28 mouse cellular contexts compared by ENCODE assay signal in genomic region chr7:36656401-36656800, GRCm38 (mm10). TPM values are rescaled to one million over a fixed set of nuclear protein-coding genes. Genes with fewer than 3 reads are reported as not detected.
"Had no signal": no experiment of that assay in that cellular context is flagged by ENCODE, and none has a peak within 500 bp of the region (broad histone marks: within the 10 kb centered on the region; RNA-seq: fewer than 3 reads in every experiment).

No protein-coding gene starts in this region.

- H3K27me3 ChIP-seq: embryonic facial prominence, embryonic 12.5 days; embryonic facial prominence, embryonic 13.5 days; embryonic facial prominence, embryonic 15.5 days; forebrain, embryonic 12.5 days; forebrain, embryonic 15.5 days had no signal

- H3K9ac ChIP-seq: embryonic facial prominence, embryonic 12.5 days; embryonic facial prominence, embryonic 13.5 days; embryonic facial prominence, embryonic 15.5 days; forebrain, embryonic 12.5 days; forebrain, embryonic 13.5 days; forebrain, embryonic 15.5 days; forebrain, postnatal 0 days had no signal

- DNase-seq: cerebellum, adult 2 months; cerebellum, adult 8-10 months; cerebellum, adult 9-10 months; cerebellum, adult 9-11 months; cerebellum, postnatal 10 days; cerebellum, postnatal 14 days; cerebellum, postnatal 25 days; cerebellum, postnatal 36 days; embryo, embryonic 11 days; forebrain, postnatal 0 days; gastrocnemius, adult 2 months; gastrocnemius, postnatal 10 days; gastrocnemius, postnatal 14 days; gastrocnemius, postnatal 25 days; gastrocnemius, postnatal 36 days; heart, adult 18-20 months; heart, adult 2 months had no signal

- H3K4me2 ChIP-seq: embryonic facial prominence, embryonic 12.5 days; embryonic facial prominence, embryonic 13.5 days; embryonic facial prominence, embryonic 15.5 days; forebrain, embryonic 12.5 days; forebrain, embryonic 13.5 days; forebrain, embryonic 15.5 days had no signal

- H3K4me1 ChIP-seq: embryonic facial prominence, embryonic 15.5 days; forebrain, embryonic 13.5 days; forebrain, embryonic 15.5 days had no signal

- H3K27ac ChIP-seq: embryonic facial prominence, embryonic 10.5 days; embryonic facial prominence, embryonic 12.5 days; embryonic facial prominence, embryonic 13.5 days; embryonic facial prominence, embryonic 15.5 days; forebrain, embryonic 10.5 days; forebrain, embryonic 12.5 days; forebrain, embryonic 13.5 days; forebrain, embryonic 15.5 days; gastrocnemius, adult 2 months; heart, adult 2 months had no signal

- H3K9me3 ChIP-seq: embryonic facial prominence, embryonic 10.5 days; embryonic facial prominence, embryonic 13.5 days; embryonic facial prominence, embryonic 15.5 days; forebrain, embryonic 12.5 days; forebrain, embryonic 15.5 days had no signal

- ATAC-seq: forebrain, embryonic 13.5 days; forebrain, embryonic 14.5 days; forebrain, embryonic 15.5 days; forebrain, embryonic 16.5 days; forebrain, postnatal 0 days had no signal

- H3K4me3 ChIP-seq: embryonic facial prominence, embryonic 10.5 days; embryonic facial prominence, embryonic 12.5 days; embryonic facial prominence, embryonic 13.5 days; embryonic facial prominence, embryonic 15.5 days; erythroblast, embryonic 14.5 days; forebrain, embryonic 10.5 days; forebrain, embryonic 12.5 days; forebrain, embryonic 13.5 days; forebrain, embryonic 15.5 days; gastrocnemius, adult 2 months; heart, adult 2 months had no signal

- H3K36me3 ChIP-seq: embryonic facial prominence, embryonic 10.5 days; embryonic facial prominence, embryonic 12.5 days; embryonic facial prominence, embryonic 13.5 days; embryonic facial prominence, embryonic 15.5 days; forebrain, embryonic 10.5 days; forebrain, embryonic 12.5 days; forebrain, embryonic 15.5 days had no signal

RNA-seq across cellular contexts. Expression of gene Tshz3, which starts 41.5 kb away (rescaled TPM):
- polyA plus RNA-seq: erythroblast, embryonic 14.5 days had no signal
